Mouse (Mus musculus) skeletal muscle tissue, adult 2 months (tissue): ENCODE data around the gene Supt20.

Experiments used
- DNase-seq: peaks from one replicate; pipeline ENCODE4 v3.0.0-alpha.2; 2012; ENCODE audit warnings: low read depth, low spot score

Supt20 gene

GRCm38 (mm10) chr3:54692202-54693055 is at the start of gene Supt20:
TSS of gene Supt20 (plus strand) at chr3:54692807.
- peak; percentile 95 for DNase-seq

GRCm38 (mm10) chr3:54642851-54643250 is 49.8 kb upstream of the Supt20 start:
- DNase-seq = no peak

DNA sequence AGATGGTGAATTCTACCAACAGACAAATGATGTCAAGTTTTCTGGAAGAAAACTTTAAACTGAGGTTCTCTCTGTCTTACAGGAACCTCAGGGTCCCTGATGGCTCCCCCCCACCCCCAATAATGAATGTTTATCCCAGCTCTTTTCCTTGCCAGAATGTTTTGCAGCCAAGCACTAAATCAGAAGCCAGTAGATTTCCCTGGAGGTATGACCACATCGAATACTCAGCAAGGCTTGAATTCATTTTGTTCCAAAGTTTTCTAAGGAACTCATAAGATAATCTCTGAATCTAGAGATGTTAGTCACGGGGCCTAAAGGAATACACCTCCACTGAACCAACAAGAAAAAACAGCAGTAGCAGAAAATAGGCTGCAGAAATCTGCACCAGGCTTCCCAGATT is 45.0 kb upstream of the Supt20 start:
- peak; percentile 59 for DNase-seq

DNA sequence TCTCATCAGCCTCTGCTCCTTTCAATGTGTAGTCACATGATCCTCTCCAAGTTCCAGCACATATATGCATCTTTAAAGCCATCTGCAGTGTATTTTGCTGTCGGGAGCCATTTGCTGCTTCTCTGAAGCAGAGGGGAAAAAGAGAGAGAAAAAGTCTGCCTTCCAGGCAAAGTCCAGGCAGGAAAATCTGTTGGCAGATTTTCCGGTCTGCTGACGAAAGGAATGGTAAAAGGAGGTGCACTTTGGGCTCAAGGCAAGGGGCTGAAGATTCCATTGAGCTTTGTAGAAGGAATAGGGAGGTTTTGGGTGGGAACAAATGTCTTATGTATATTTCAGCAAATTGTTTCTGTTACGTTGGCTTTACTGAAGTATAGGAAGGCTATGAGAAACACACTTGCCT is 41.0 kb upstream of the Supt20 start:
- DNase-seq = no peak

GRCm38 (mm10) chr3:54654169-54654568 is 38.4 kb upstream of the Supt20 start:
- no peak for DNase-seq

GRCm38 (mm10) chr3:54657090-54657489 is 35.5 kb upstream of the Supt20 start:
- DNase-seq = no peak

GRCm38 (mm10) chr3:54657888-54658626 is 34.5 kb upstream of the Supt20 start:
- peak; percentile 48 for DNase-seq

DNA sequence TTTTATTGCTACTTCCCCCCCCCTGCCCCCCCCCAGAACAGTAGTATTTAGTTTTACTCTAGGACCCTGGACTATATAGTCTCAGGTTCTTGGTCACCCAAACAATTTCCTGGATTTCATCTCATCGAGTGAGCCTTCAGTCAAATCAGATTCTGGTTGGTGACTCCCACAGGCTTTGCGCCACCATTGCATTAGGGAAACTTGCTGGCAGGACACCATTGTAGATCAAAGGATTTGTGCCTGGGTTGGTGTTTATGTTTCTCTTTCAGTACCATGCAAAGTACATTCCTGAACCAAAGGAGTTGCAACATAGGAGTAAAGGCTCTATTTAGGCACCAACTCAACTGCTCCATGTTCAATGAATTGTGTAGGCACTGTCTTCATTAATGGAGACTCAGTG is 32.9 kb upstream of the Supt20 start:
- no peak for DNase-seq

DNA sequence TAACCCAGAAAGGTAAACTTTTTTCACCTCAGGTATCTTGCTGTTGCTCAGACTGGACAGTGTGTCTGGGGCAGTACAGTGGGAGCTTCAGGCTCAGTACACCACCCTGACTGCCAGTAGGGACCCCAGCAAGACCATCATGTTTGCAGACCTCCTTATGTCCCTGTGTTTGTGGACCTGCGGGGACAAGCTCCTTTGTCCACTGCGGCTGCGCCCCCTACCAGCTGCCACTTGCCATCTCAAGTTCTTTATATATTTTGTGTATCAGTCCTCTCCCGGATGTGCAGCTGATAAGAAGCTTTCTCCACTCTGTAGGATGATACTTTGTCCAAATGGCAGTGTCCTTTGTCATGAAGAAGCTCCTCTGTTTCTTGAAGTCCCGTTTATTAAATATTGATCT is 30.2 kb upstream of the Supt20 start:
- DNase-seq = no peak

DNA sequence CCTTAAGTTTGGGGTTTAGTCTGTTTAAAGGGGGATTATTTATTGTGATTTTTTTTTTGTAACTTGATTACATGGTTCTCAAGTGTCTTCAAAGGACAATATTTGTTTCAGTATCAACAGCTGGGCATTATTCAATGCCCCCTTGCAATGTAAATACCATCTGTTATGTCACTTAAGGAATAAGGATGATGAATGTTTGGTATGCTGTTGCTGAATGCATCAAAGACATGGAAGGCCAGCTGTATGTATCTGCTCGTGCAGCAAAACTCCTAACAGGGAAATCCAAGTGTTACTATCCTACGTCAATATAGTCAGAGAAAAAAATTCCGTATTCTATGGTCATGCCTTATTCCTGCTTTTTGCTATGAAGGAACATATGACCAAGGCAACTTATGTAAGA is 24.5 kb upstream of the Supt20 start:
- DNase-seq = no peak

GRCm38 (mm10) chr3:54668722-54669121 is 23.9 kb upstream of the Supt20 start:
- no peak for DNase-seq

- no peak for DNase-seq
Observed at GRCm38 (mm10) chr3:54669559-54669958, 23.0 kb upstream of the Supt20 start.

GRCm38 (mm10) chr3:54672111-54672510 is 20.5 kb upstream of the Supt20 start:
- no peak for DNase-seq

- DNase-seq = no peak
Observed at GRCm38 (mm10) chr3:54672557-54673529, 19.8 kb upstream of the Supt20 start.

DNA sequence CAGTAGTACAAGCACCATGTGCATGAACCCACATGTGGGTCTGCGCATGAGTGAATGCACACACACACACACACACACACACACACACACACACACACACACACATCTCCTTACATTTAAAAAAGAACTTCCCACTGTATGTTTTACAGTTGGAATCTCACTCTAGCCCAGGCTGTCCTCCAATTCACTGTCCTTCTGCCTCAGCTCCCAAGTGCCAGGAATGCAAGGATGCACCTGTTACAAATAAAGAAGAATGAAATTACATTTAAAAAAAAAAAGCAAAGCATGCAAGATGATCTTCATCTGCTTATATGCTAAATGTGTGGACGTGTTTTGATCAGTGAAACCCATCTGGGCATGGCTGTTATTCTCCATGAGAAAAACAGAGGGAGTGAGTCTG is 15.8 kb upstream of the Supt20 start:
- DNase-seq = no peak

DNA sequence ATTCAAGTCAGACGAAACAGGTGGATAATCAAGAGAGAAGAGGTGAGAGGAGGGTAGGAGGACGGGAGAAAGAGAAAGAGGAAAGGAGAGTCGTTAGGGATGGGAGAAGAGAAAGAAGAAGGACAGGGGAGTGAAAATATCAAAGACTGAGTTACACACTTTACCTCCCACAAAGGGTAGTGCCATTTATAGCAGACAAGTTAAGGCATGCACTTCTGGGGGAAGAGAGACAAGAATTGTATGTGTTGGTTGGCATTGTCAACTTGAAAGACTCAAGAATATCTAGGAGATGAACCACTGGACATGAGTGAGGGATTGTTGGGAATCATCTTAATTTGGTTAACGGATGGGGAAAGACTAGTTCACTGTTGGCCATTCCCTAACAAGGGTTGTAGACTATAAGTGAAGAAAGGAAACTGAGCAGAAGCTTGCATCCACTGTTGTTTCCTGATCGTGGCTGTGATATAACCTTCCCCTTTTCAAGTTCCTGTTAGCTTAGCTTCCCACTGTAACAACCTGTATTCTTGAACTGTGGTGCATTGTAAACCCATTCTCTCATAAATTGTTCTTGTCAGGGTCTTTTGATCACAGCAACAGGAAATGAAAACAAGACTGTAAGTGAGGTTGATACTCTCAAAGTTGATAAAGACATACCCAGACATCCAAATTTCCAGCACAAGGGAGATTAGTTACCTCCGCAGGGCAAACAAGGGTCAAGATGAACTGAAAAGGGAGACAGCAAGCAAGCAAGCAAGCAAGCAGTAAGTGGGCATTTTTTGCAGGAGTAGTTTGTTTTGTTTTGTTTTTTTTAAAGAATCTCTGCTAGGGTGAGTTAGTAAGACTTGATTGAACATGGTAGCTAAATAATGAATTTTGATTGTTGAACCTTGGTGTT is 11.1 kb upstream of the Supt20 start:
- no peak for DNase-seq

DNA sequence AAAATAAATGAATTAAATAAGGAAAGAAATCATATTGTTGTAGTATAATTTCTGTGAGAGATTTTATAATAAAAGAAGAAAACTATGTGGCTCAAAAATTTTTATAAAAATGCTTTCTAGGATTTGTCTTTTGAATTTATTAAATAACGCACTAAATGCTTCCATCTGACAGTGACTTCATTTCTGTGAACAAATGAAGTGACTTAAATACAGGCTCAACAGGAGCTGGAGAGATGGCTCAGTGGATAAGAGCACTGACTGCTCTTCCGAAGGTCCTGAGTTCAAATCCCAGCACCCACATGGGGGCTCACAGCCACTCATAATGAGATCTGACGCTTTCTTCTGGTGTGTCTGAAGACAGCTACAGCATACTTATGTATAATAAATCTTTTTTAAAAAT is 7.4 kb upstream of the Supt20 start:
- no peak for DNase-seq

DNA sequence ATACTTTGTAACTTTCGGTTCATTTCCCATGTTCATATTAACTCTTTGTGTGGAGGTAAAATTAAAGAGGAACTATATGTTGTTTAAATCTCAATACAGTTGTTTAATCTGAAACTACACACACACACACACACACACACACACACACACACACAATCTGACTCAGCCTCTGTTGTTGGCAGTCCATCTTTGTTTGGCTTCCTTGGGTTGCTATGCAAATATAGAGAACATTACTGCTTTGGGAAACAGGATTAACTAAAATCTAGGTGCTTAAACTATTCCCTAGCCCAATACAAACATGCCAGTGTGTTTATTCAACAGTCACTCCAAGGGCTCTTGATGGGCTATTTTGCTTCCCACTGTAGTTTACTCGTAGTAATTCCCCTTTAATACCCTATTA is 5.4 kb upstream of the Supt20 start:
- no peak for DNase-seq

GRCm38 (mm10) chr3:54689091-54689490 is 3.5 kb upstream of the Supt20 start:
- DNase-seq = no peak

DNA sequence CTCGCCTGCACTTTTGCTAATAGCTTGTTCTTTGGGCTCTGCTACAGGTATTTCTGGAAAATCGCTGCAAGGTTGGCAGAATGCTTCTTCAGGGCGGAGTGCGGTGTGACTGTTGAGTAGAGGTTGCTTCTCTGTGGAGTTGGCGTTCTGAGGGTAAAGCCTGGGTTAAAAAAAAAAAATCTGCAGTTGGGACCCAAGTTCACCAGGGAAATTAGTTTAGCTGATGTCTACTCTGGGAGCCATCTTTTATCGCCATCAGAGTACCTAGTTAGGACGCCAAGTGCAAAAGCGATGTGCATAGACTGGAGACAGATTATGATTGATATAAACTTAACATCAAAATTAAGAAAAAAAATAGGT is 429 bp downstream of the Supt20 start:
- DNase-seq = no peak

DNA sequence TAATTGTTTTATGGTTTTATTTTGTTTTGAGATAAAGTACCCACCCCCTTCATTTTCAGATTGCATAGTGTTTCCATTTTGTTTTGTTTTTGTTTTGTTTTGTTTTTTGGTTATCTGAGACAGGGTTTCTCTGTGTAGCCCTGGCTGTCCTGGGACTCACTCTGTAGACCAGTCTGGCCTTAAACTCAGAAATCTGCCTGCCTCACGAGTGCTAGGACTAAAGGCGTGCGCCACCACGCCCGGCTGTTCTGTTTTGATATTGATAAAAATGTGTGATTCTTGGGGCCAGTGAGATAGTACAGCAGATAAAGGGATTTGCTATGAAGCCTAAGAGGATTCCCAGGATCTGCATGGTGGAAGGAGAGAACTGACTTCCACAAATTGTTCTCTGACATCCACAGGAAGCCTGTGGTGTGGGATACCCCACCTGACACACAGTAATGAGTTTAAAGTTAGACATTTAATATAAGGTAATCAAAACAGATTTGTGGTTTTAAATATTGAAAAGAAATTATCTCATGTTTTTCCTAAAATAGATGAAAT is 7.2 kb downstream of the Supt20 start:
- no peak for DNase-seq
